Mouse (Mus musculus) forebrain, embryonic 16.5 days (tissue): ENCODE measurements around the gene Tmem184b. TPM values are rescaled to one million over a fixed set of nuclear protein-coding genes. Genes with fewer than 3 reads are reported as not detected.

Experiments
- ATAC-seq: fragments of 200-750 bp; cut with Nextera tagmentation; 2 replicates; pipeline ENCODE4 v1.8.0; 2017; ENCODE audit warnings: mild to moderate bottlenecking, moderate library complexity
- H3K27ac ChIP-seq: fragments of 300-500 bp; sonication (generic); 2 replicates; pipeline ENCODE4 v1.5.1; 2014; ENCODE audit warnings: low read length, control low read depth
- H3K27me3 ChIP-seq: fragments of 300-500 bp; sonication (generic); replicated peaks from 2 replicates; pipeline ENCODE4 v1.6.1; 2014; ENCODE audit warnings: low read length; ENCODE audit not compliant: control insufficient read depth, insufficient read depth
- H3K36me3 ChIP-seq: fragments of 300-500 bp; sonication (generic); 2 replicates; pipeline ENCODE4 v1.6.1; 2014; ENCODE audit not compliant: control insufficient read depth, insufficient read depth
- H3K4me1 ChIP-seq: fragments of 300-500 bp; sonication (generic); replicated peaks from 2 replicates; pipeline ENCODE4 v1.6.1; 2014; ENCODE audit warnings: low read length; ENCODE audit not compliant: control insufficient read depth, insufficient read depth
- H3K4me2 ChIP-seq: fragments of 300-500 bp; sonication (generic); 2 replicates; pipeline ENCODE4 v1.6.1; 2014; ENCODE audit warnings: mild to moderate bottlenecking, low read length, control low read depth
- H3K4me3 ChIP-seq: fragments of 300-500 bp; sonication (generic); replicated peaks from 2 replicates; pipeline ENCODE4 v1.5.1; 2014; ENCODE audit warnings: mild to moderate bottlenecking, low read length, control low read depth
- H3K9ac ChIP-seq: fragments of 300-500 bp; sonication (generic); replicated peaks from 2 replicates; pipeline ENCODE4 v1.6.1; 2014; ENCODE audit warnings: low read depth, low read length, control low read depth
- H3K9me3 ChIP-seq: fragments of 300-500 bp; sonication (generic); 2 replicates; pipeline ENCODE4 v1.6.1; 2016; ENCODE audit warnings: low read length; ENCODE audit not compliant: control insufficient read depth
- WGBS: fragments of 180-500 bp; shearing (Covaris S2); extraction: QIAGEN DNeasy Blood & Tissue Kit; methylation state at CpG from one replicate; pipeline ENCODE4 v1.1.7; 2014; 5-methylcytosine and 5-hydroxymethylcytosine counted together
- polyA plus RNA-seq: library from polyadenylated mRNA; unstranded; fragments of >200 nt; fragmentation: Nextera tagmentation; extraction: Ambion mirVana; gene quantifications from 2 replicates; pipeline ENCODE4 v1.2.1, GENCODE M21; 2015

Gene Tmem184b
- polyA plus RNA-seq, 1 experiment from 2014 or later = 43.4 TPM

- Histone ChIP-seq H3K27ac (no peak overlapping the region), H3K9ac (no peak overlapping the region), H3K9me3 (no peaks in the 10 kb centered on the region), H3K4me2 (no peak overlapping the region), H3K36me3 (peaks cover 8% of the 10 kb centered on the region), H3K27me3 (no peaks in the 10 kb centered on the region), H3K4me1 (no peaks in the 10 kb centered on the region), H3K4me3 (no peak overlapping the region)
- WGBS = 68% methylated on average over 14 of the region's 14 CpGs
- no peak for ATAC-seq
Measured at GRCm38 (mm10) chr15:79368313-79368811, 35.0 kb downstream of the Tmem184b start.

GRCm38 (mm10) chr15:79366402-79366801 lies 37.0 kb downstream of the Tmem184b start:
- ATAC-seq = no peak

GRCm38 (mm10) chr15:79365068-79365467 lies 38.3 kb downstream of the Tmem184b start:
- Histone ChIP-seq H3K36me3 (peaks cover 12% of the 10 kb centered on the region), H3K4me2 (no peak overlapping the region), H3K4me1 (no peaks in the 10 kb centered on the region; the same call in 1 of the 2 replicates), H3K9me3 (no peaks in the 10 kb centered on the region), H3K27me3 (no peaks in the 10 kb centered on the region), H3K9ac (no peak overlapping the region), H3K4me3 (no peak overlapping the region), H3K27ac (no peak overlapping the region)
- 96% methylated on average over 12 of the region's 12 CpGs for WGBS
- no peak for ATAC-seq

More at GRCm38 (mm10) chr15:79366402-79366801, 37.0 kb downstream of the Tmem184b start:
- Histone ChIP-seq H3K4me2 (no peak overlapping the region), H3K36me3 (peaks cover 12% of the 10 kb centered on the region), H3K27ac (no peak overlapping the region), H3K9ac (no peak overlapping the region), H3K4me1 (no peaks in the 10 kb centered on the region), H3K4me3 (no peak overlapping the region), H3K27me3 (no peaks in the 10 kb centered on the region), H3K9me3 (no peaks in the 10 kb centered on the region)
- WGBS = 93% methylated on average over 5 of the region's 5 CpGs

GRCm38 (mm10) chr15:79364120-79364519 lies 39.2 kb downstream of the Tmem184b start:
- Histone ChIP-seq H3K4me1 (peaks cover 4% of the 10 kb centered on the region; the same call in 1 of the 2 replicates), H3K4me3 (no peak overlapping the region), H3K4me2 (no peak overlapping the region), H3K27me3 (no peaks in the 10 kb centered on the region), H3K9me3 (no peaks in the 10 kb centered on the region), H3K36me3 (peaks cover 8% of the 10 kb centered on the region), H3K9ac (no peak overlapping the region), H3K27ac (no peak overlapping the region)
- ATAC-seq = no peak
- 79% methylated on average over 6 of the region's 6 CpGs for WGBS

GRCm38 (mm10) chr15:79361023-79361422 lies 42.3 kb downstream of the Tmem184b start:
- peaks cover 7% of the 10 kb centered on the region for H3K36me3 ChIP-seq
- H3K9ac ChIP-seq = no peak overlapping the region
- no peaks in the 10 kb centered on the region for H3K9me3 ChIP-seq
- 0 out of 2 replicates have a peak, but pooled peaks cover 4% of the 10 kb centered on the region for H3K27me3 ChIP-seq
- 69% methylated on average over 4 of the region's 4 CpGs for whole genome bisulfite sequencing
- ATAC-seq = no peak
- H3K4me2 ChIP-seq = no peak overlapping the region
- H3K4me1 ChIP-seq = peaks cover 15% of the 10 kb centered on the region
- no peak overlapping the region for H3K27ac ChIP-seq
- no peak overlapping the region for H3K4me3 ChIP-seq

DNA sequence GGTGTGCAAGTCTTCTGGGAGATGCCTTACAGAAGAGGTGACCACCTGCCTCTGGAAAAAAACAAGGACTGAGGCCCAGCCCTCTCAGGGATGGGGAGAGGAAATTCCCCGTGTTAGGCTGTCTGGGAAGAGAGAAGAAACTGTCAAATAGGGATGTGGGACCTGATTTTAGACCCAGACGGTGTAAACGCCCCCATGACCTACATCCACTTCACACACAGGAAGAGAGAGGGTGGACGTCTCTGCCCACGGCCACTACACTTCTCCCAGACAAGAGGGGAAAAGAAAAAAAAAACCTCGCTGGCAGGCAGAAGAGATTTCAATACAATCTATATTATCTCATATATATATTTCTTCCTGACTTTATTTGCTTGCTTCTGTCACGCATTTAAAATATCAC lies 43.0 kb downstream of the Tmem184b start:
- Histone ChIP-seq H3K4me1 (peaks cover 15% of the 10 kb centered on the region), H3K27ac (no peak overlapping the region), H3K36me3 (peaks cover 5% of the 10 kb centered on the region), H3K27me3 (0 out of 2 replicates have a peak, but pooled peaks cover 4% of the 10 kb centered on the region), H3K9me3 (no peaks in the 10 kb centered on the region), H3K4me2 (no peak overlapping the region), H3K4me3 (no peak overlapping the region), H3K9ac (no peak overlapping the region)
- 70% methylated on average over 7 of the region's 7 CpGs for WGBS
- no peak for ATAC-seq

GRCm38 (mm10) chr15:79359954-79360353 lies 43.4 kb downstream of the Tmem184b start:
- Histone ChIP-seq H3K9me3 (no peaks in the 10 kb centered on the region), H3K27ac (no peak overlapping the region), H3K4me1 (peaks cover 15% of the 10 kb centered on the region), H3K9ac (no peak overlapping the region), H3K27me3 (0 out of 2 replicates have a peak, but pooled peaks cover 4% of the 10 kb centered on the region), H3K4me2 (no peak overlapping the region), H3K36me3 (peaks cover 4% of the 10 kb centered on the region), H3K4me3 (no peak overlapping the region)
- 22% methylated on average over 6 of the region's 6 CpGs for WGBS
- no peak for ATAC-seq

- no peak overlapping the region for H3K27ac ChIP-seq
- H3K4me1 ChIP-seq = peaks cover 15% of the 10 kb centered on the region
- H3K9ac ChIP-seq = no peak overlapping the region
- peak overlapping the region; percentile 100 for H3K4me2 ChIP-seq
- peak overlapping the region; percentile 52 for H3K4me3 ChIP-seq
- ATAC-seq = peak; percentile 4; the same call in 1 of the 2 replicates
- 0 out of 2 replicates have a peak, but pooled peaks cover 4% of the 10 kb centered on the region for H3K27me3 ChIP-seq
- H3K36me3 ChIP-seq = peaks cover 4% of the 10 kb centered on the region
- WGBS = 33% methylated on average over 12 of the region's 12 CpGs
- H3K9me3 ChIP-seq = no peaks in the 10 kb centered on the region
Measured at GRCm38 (mm10) chr15:79357974-79358690, 45.2 kb downstream of the Tmem184b start.

- Histone ChIP-seq H3K4me1 (peaks cover 15% of the 10 kb centered on the region), H3K4me3 (peak overlapping the region; percentile 52), H3K36me3 (peaks cover under 1% of the 10 kb centered on the region), H3K27me3 (0 out of 2 replicates have a peak, but pooled peaks cover 4% of the 10 kb centered on the region), H3K4me2 (peak overlapping the region; percentile 100), H3K27ac (no peak overlapping the region), H3K9ac (peak overlapping the region; percentile 67), H3K9me3 (no peaks in the 10 kb centered on the region)
- ATAC-seq = peak; percentile 82
- WGBS = under 1% methylated on average over 58 of the region's 77 CpGs
Measured at GRCm38 (mm10) chr15:79357036-79357911, 46.1 kb downstream of the Tmem184b start.
